Mouse (Mus musculus) layer of hippocampus, postnatal 10 days (tissue): ENCODE measurements around the gene Sgcb. TPM values are rescaled to one million over a fixed set of nuclear protein-coding genes. Genes with fewer than 3 reads are reported as not detected.
A peak's percentile ranks its signal among the peaks of the same experiment; 100 is the strongest.

Experiments used
- DNase-seq, 2 experiments: peaks; one replicate each; pipeline ENCODE4 v3.0.0; 2021; ENCODE audit warnings: low spot score in 2 of 2
- total RNA-seq, 2 experiments: library from RNA; stranded (reverse); gene quantifications; 2 replicates each; pipeline ENCODE4 v1.2.3; 2021

The Sgcb gene
- total RNA-seq, 2 experiments from 2014 or later = 63.2 to 66.0 TPM

GRCm38 (mm10) chr5:73637337-73638107 is 10.1 kb downstream of the Sgcb start:
- DNase-seq = peak; percentile 16 to 31

- DNase-seq = peak; percentile 85 to 88
Observed at GRCm38 (mm10) chr5:73633141-73633540, 14.4 kb downstream of the Sgcb start.

GRCm38 (mm10) chr5:73632291-73632690 is 15.3 kb downstream of the Sgcb start, which contains the start of gene Lrrc66:
Gene Lrrc66 (minus strand): TSS chr5:73632526.
- no peak for DNase-seq

- no peak for DNase-seq
Observed at GRCm38 (mm10) chr5:73631001-73631558, 16.5 kb downstream of the Sgcb start.

- DNase-seq = no peak
Observed at GRCm38 (mm10) chr5:73630141-73630540, 17.4 kb downstream of the Sgcb start.

GRCm38 (mm10) chr5:73627991-73628390 is 19.6 kb downstream of the Sgcb start:
- no peak for DNase-seq

GRCm38 (mm10) chr5:73627559-73627958 is 20.0 kb downstream of the Sgcb start:
- no peak for DNase-seq

GRCm38 (mm10) chr5:73626842-73627241 is 20.7 kb downstream of the Sgcb start:
- no peak for DNase-seq

- DNase-seq = no peak
Observed at GRCm38 (mm10) chr5:73625505-73625904, 22.1 kb downstream of the Sgcb start.

- no peak for DNase-seq
Observed at GRCm38 (mm10) chr5:73618969-73619368, 28.6 kb downstream of the Sgcb start.

GRCm38 (mm10) chr5:73615211-73615610 is 32.4 kb downstream of the Sgcb start:
- no peak for DNase-seq

- no peak for DNase-seq
Observed at GRCm38 (mm10) chr5:73613296-73613695, 34.3 kb downstream of the Sgcb start.

- no peak for DNase-seq
Observed at GRCm38 (mm10) chr5:73611071-73611470, 36.5 kb downstream of the Sgcb start.

- no peak for DNase-seq
Observed at GRCm38 (mm10) chr5:73604964-73605363, 42.6 kb downstream of the Sgcb start.

- DNase-seq = no peak
Observed at GRCm38 (mm10) chr5:73604542-73604941, 43.0 kb downstream of the Sgcb start.

- no peak for DNase-seq
Observed at GRCm38 (mm10) chr5:73602865-73603264, 44.7 kb downstream of the Sgcb start.

- peak; percentile 55 to 56 for DNase-seq
Observed at GRCm38 (mm10) chr5:73601361-73601763, 46.2 kb downstream of the Sgcb start.

- no peak for DNase-seq
Observed at GRCm38 (mm10) chr5:73599991-73600390, 47.6 kb downstream of the Sgcb start.

GRCm38 (mm10) chr5:73598943-73599695 is 48.5 kb downstream of the Sgcb start:
- peak; percentile 36 to 38 for DNase-seq

- no peak for DNase-seq
Observed at GRCm38 (mm10) chr5:73587119-73587518, 60.5 kb downstream of the Sgcb start.

GRCm38 (mm10) chr5:73586597-73586996 is 61.0 kb downstream of the Sgcb start:
- no peak for DNase-seq
